Mouse (Mus musculus): Measurements from ENCODE around the gene Hhat. TPM values are rescaled to one million over a fixed set of nuclear protein-coding genes. Genes with fewer than 3 reads are reported as not detected.

Gene Hhat
- polyA plus RNA-seq, 1 experiment from 2014 or later = 1.0 TPM

GRCm38 (mm10) chr1:192463732-192464131, 307.3 kb downstream of the Hhat start:
- H3K4me2 ChIP-seq (ENCODE audit: low read depth, low read length) = no peak overlapping the region
- WGBS (ENCODE audit: insufficient replicate concordance) = 45% methylated on average over 4 of the region's 4 CpGs
- H3K9ac ChIP-seq (ENCODE audit: low read depth, low read length) = no peak overlapping the region
- no peaks in the 10 kb centered on the region for H3K9me3 ChIP-seq (replicated peaks; ENCODE audit: control insufficient read depth, low read length)
- ATAC-seq (ENCODE audit: low read depth) = no peak
- H3K27me3 ChIP-seq (ENCODE audit: control insufficient read depth, insufficient read depth, low read depth, low read length) = no peaks in the 10 kb centered on the region
- H3K4me1 ChIP-seq (ENCODE audit: control insufficient read depth, low read depth, low read length) = no peaks in the 10 kb centered on the region
- H3K36me3 ChIP-seq (ENCODE audit: control insufficient read depth, insufficient read depth) = no peaks in the 10 kb centered on the region
- H3K27ac ChIP-seq (ENCODE audit: low read length) = no peak overlapping the region
- H3K4me3 ChIP-seq (ENCODE audit: low read depth, low read length) = no peak overlapping the region

DNA sequence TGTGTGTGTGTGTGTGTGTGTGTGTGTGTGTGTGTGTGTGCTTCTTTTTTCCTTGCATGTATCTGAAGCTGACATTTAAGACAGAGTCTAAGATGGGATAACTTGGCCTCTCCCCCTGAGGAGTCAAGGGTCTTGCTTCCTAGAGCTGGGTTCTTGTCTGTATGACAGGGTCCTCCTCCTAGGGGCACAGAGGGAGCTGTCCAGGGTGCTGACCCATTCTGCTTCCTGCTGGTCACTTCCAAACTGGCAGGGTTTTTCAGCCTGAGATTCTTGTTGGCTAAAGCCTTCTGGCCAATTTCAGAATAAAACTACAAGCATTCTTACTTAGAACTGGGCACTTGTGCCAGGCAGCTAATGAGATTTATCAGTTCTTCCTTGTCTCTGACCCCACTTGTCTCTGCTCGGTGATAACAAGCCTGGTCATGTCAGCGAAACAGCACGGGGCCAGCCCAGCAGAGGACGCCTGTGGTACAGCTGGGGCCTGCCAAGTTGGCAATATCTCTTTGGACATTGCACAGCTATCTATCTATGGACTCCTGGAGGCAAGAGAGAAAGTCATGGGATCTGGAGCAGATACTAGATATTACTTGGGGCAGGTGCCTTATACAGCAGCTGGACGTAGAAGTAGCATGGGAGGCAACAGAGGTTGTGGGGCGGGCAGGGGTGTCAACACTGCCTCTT, 313.4 kb downstream of the Hhat start:
- no peaks in the 10 kb centered on the region for H3K9me3 ChIP-seq (replicated peaks; ENCODE audit: control insufficient read depth, low read length)
- no peaks in the 10 kb centered on the region for H3K4me1 ChIP-seq (ENCODE audit: control insufficient read depth, low read depth, low read length)
- no peaks in the 10 kb centered on the region for H3K27me3 ChIP-seq (ENCODE audit: control insufficient read depth, insufficient read depth, low read depth, low read length)
- no peak overlapping the region for H3K9ac ChIP-seq (ENCODE audit: low read depth, low read length)
- no peak overlapping the region for H3K27ac ChIP-seq (ENCODE audit: low read length)
- 66% methylated on average over 6 of the region's 6 CpGs for WGBS (ENCODE audit: insufficient replicate concordance)
- no peak overlapping the region for H3K4me2 ChIP-seq (ENCODE audit: low read depth, low read length)
- no peak for ATAC-seq (ENCODE audit: low read depth)
- no peaks in the 10 kb centered on the region for H3K36me3 ChIP-seq (ENCODE audit: control insufficient read depth, insufficient read depth)
- no peak overlapping the region for H3K4me3 ChIP-seq (ENCODE audit: low read depth, low read length)

DNA sequence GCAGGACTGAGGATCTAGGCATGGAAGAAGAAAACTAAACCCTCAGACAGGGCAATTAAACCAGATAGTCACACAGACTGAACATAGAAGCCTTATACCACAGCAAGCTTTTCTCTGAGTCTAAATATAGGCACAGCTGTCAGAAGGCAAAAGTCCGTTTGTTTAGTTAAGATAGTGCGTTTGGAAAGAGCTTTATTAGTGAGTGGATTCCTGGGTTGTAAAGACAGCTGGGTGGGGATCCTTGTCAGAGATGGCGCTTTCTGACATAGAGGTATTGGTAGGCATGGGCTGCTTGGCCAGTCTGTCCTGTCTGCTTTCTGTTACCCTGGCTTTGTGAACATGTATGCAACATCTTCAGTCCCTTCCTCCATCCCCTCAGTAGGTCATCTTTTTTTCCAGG, 314.0 kb downstream of the Hhat start:
- no peak overlapping the region for H3K4me3 ChIP-seq (ENCODE audit: low read depth, low read length)
- 32% methylated on average over 3 of the region's 3 CpGs for WGBS (ENCODE audit: insufficient replicate concordance)
- H3K36me3 ChIP-seq (ENCODE audit: control insufficient read depth, insufficient read depth) = no peaks in the 10 kb centered on the region
- no peak overlapping the region for H3K27ac ChIP-seq (ENCODE audit: low read length)
- no peak overlapping the region for H3K9ac ChIP-seq (ENCODE audit: low read depth, low read length)
- H3K9me3 ChIP-seq (replicated peaks; ENCODE audit: control insufficient read depth, low read length) = no peaks in the 10 kb centered on the region
- no peaks in the 10 kb centered on the region for H3K4me1 ChIP-seq (ENCODE audit: control insufficient read depth, low read depth, low read length)
- no peaks in the 10 kb centered on the region for H3K27me3 ChIP-seq (ENCODE audit: control insufficient read depth, insufficient read depth, low read depth, low read length)
- no peak overlapping the region for H3K4me2 ChIP-seq (ENCODE audit: low read depth, low read length)
- no peak for ATAC-seq (ENCODE audit: low read depth)

- Histone ChIP-seq H3K27me3 (ENCODE audit: control insufficient read depth, insufficient read depth, low read depth, low read length) (no peaks in the 10 kb centered on the region), H3K4me1 (ENCODE audit: control insufficient read depth, low read depth, low read length) (no peaks in the 10 kb centered on the region), H3K4me2 (ENCODE audit: low read depth, low read length) (no peak overlapping the region), H3K27ac (ENCODE audit: low read length) (no peak overlapping the region), H3K9me3 (replicated peaks; ENCODE audit: control insufficient read depth, low read length) (no peaks in the 10 kb centered on the region), H3K4me3 (ENCODE audit: low read depth, low read length) (no peak overlapping the region), H3K36me3 (ENCODE audit: control insufficient read depth, insufficient read depth) (no peaks in the 10 kb centered on the region), H3K9ac (ENCODE audit: low read depth, low read length) (no peak overlapping the region)
- ATAC-seq (ENCODE audit: low read depth) = no peak
- WGBS (ENCODE audit: insufficient replicate concordance) = 47% methylated on average over 4 of the region's 4 CpGs
These were observed 316.0 kb downstream of the Hhat start for GRCm38 (mm10) chr1:192454981-192455380.

- Histone ChIP-seq H3K4me3 (ENCODE audit: low read depth, low read length) (no peak overlapping the region), H3K4me1 (ENCODE audit: control insufficient read depth, low read depth, low read length) (no peaks in the 10 kb centered on the region), H3K9ac (ENCODE audit: low read depth, low read length) (no peak overlapping the region), H3K27me3 (ENCODE audit: control insufficient read depth, insufficient read depth, low read depth, low read length) (no peaks in the 10 kb centered on the region), H3K27ac (ENCODE audit: low read length) (no peak overlapping the region), H3K9me3 (replicated peaks; ENCODE audit: control insufficient read depth, low read length) (no peaks in the 10 kb centered on the region), H3K36me3 (ENCODE audit: control insufficient read depth, insufficient read depth) (no peaks in the 10 kb centered on the region), H3K4me2 (ENCODE audit: low read depth, low read length) (no peak overlapping the region)
- ATAC-seq (ENCODE audit: low read depth) = no peak
- 36% methylated on average over 1 of the region's 1 CpGs for WGBS (ENCODE audit: insufficient replicate concordance)
These were observed 316.5 kb downstream of the Hhat start for GRCm38 (mm10) chr1:192454501-192454900.

GRCm38 (mm10) chr1:192451722-192452121, 319.3 kb downstream of the Hhat start:
- Histone ChIP-seq H3K27me3 (ENCODE audit: control insufficient read depth, insufficient read depth, low read depth, low read length) (no peaks in the 10 kb centered on the region), H3K9me3 (replicated peaks; ENCODE audit: control insufficient read depth, low read length) (no peaks in the 10 kb centered on the region), H3K4me3 (ENCODE audit: low read depth, low read length) (no peak overlapping the region), H3K27ac (ENCODE audit: low read length) (no peak overlapping the region), H3K9ac (ENCODE audit: low read depth, low read length) (no peak overlapping the region), H3K4me2 (ENCODE audit: low read depth, low read length) (no peak overlapping the region), H3K4me1 (ENCODE audit: control insufficient read depth, low read depth, low read length) (no peaks in the 10 kb centered on the region), H3K36me3 (ENCODE audit: control insufficient read depth, insufficient read depth) (no peaks in the 10 kb centered on the region)
- WGBS (ENCODE audit: insufficient replicate concordance) = 42% methylated on average over 4 of the region's 4 CpGs
- no peak for ATAC-seq (ENCODE audit: low read depth)

DNA sequence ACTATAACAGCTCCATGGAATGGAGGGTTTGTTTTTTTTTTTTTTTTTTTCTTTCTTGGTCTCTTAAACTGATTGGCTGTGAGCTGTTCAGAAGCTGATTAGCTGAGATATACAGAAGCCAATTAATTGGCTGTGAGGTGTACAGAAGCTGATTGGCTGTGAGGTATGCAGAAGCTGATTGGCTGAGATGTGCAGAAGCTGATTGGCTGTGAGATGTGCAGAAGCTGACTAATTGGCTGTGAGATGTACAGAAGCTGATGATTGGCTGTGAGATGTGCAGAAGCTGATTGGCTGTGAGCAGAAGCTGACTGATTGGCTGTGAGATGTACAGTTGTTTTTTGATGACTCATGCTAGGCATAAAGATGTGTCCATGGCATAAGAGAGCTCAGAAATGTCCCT, 320.6 kb downstream of the Hhat start:
- no peaks in the 10 kb centered on the region for H3K4me1 ChIP-seq (ENCODE audit: control insufficient read depth, low read depth, low read length)
- no peak overlapping the region for H3K4me3 ChIP-seq (ENCODE audit: low read depth, low read length)
- no peaks in the 10 kb centered on the region for H3K27me3 ChIP-seq (ENCODE audit: control insufficient read depth, insufficient read depth, low read depth, low read length)
- ATAC-seq (ENCODE audit: low read depth) = no peak
- H3K36me3 ChIP-seq (ENCODE audit: control insufficient read depth, insufficient read depth) = no peaks in the 10 kb centered on the region
- no peak overlapping the region for H3K9ac ChIP-seq (ENCODE audit: low read depth, low read length)
- no peaks in the 10 kb centered on the region for H3K9me3 ChIP-seq (replicated peaks; ENCODE audit: control insufficient read depth, low read length)
- no peak overlapping the region for H3K27ac ChIP-seq (ENCODE audit: low read length)
- H3K4me2 ChIP-seq (ENCODE audit: low read depth, low read length) = no peak overlapping the region

DNA sequence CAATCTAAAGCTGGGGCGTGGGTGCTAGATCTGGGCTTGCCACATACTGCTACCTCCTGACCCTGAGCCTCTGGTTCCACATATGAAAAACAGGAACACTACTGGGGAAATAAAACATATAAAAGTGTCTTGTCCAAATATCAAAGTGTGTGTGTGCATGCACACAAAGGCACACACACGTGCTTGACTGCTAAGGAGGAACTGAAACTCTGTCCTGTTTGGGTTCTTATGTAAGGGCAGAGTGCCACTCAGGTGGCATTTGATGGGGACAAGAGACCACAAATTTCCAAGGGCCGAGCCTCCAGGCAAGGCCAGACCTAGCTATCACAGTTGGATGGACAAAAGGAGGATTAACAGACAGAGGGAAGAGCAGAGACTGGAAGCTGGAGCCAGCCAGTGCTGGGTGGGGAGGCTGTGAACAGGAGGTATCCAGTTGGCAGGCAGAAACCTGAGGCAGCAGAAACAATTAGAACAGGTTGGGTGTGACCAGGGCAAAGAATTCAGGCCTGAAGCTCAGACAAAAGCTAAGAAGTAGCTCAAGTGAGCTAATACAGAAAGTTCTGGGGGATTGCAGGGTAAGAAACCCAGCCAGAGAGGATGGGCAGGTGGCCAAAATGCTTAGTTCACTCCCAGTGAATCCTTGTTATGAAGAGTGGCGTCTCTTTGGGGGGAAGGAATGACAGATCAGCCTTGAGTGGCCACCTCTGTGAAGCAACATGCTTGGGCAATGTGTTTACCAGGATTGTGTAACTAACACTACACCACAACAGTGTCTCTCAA, 321.3 kb downstream of the Hhat start:
- Histone ChIP-seq H3K9me3 (replicated peaks; ENCODE audit: control insufficient read depth, low read length) (no peaks in the 10 kb centered on the region), H3K4me3 (ENCODE audit: low read depth, low read length) (no peak overlapping the region), H3K27ac (ENCODE audit: low read length) (no peak overlapping the region), H3K4me1 (ENCODE audit: control insufficient read depth, low read depth, low read length) (no peaks in the 10 kb centered on the region), H3K9ac (ENCODE audit: low read depth, low read length) (no peak overlapping the region), H3K27me3 (ENCODE audit: control insufficient read depth, insufficient read depth, low read depth, low read length) (no peaks in the 10 kb centered on the region), H3K36me3 (ENCODE audit: control insufficient read depth, insufficient read depth) (no peaks in the 10 kb centered on the region), H3K4me2 (ENCODE audit: low read depth, low read length) (no peak overlapping the region)
- ATAC-seq (ENCODE audit: low read depth) = no peak
- 39% methylated on average over 4 of the region's 4 CpGs for WGBS (ENCODE audit: insufficient replicate concordance)

DNA sequence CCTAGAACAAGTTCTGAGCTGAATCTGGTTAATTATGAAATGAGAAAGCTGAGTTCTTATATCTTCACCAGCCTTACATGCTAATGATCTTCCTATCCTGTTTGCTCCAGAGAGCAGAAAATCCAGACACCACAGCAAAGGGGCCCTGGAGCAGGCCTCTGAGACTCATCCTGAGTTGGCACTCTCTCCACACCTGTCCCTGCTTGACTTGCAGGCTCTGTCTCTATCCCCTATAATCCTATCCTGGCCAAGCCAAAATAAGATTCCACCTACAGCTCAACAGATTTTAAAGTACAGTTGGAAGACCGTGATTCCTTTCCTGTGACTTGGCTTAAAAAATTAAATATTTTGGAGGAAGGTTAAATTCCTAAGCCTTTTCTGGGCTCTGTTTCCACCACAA, 322.5 kb downstream of the Hhat start:
- no peak overlapping the region for H3K4me3 ChIP-seq (ENCODE audit: low read depth, low read length)
- WGBS (ENCODE audit: insufficient replicate concordance) = 51% methylated on average over 1 of the region's 1 CpGs
- H3K9me3 ChIP-seq (replicated peaks; ENCODE audit: control insufficient read depth, low read length) = no peaks in the 10 kb centered on the region
- no peaks in the 10 kb centered on the region for H3K27me3 ChIP-seq (ENCODE audit: control insufficient read depth, insufficient read depth, low read depth, low read length)
- ATAC-seq (ENCODE audit: low read depth) = no peak
- no peaks in the 10 kb centered on the region for H3K4me1 ChIP-seq (ENCODE audit: control insufficient read depth, low read depth, low read length)
- H3K9ac ChIP-seq (ENCODE audit: low read depth, low read length) = no peak overlapping the region
- no peak overlapping the region for H3K4me2 ChIP-seq (ENCODE audit: low read depth, low read length)
- H3K36me3 ChIP-seq (ENCODE audit: control insufficient read depth, insufficient read depth) = no peaks in the 10 kb centered on the region
- no peak overlapping the region for H3K27ac ChIP-seq (ENCODE audit: low read length)

Measured in liver, embryonic 16.5 days (tissue).